Mouse (Mus musculus): ENCODE results near the gene Mea1.
A peak's percentile ranks its signal among the peaks of the same experiment; 100 is the strongest.

Mea1 gene

GRCm38 (mm10) chr17:46673850-46674529 is 4.6 kb upstream of the Mea1 start, which contains the start of gene Rrp36:
Rrp36 (minus strand) TSS chr17:46674352.
- peak; percentile 92 to 95 for DNase-seq

GRCm38 (mm10) chr17:46674530-46675283 is 3.9 kb upstream of the Mea1 start:
- no peak for DNase-seq

GRCm38 (mm10) chr17:46678911-46679310 is 318 bp downstream of the Mea1 start:
- DNase-seq, result no peak

GRCm38 (mm10) chr17:46679843-46680759 is 1.5 kb downstream of the Mea1 start:
- peak; percentile 75 to 81 for DNase-seq

- peak; percentile 99 to 100 for DNase-seq
These were observed 2.3 kb downstream of the Mea1 start, which contains the start of gene Klhdc3 for GRCm38 (mm10) chr17:46680760-46681373. Klhdc3 (minus strand) TSS chr17:46680914.

- DNase-seq, result no peak
These were observed 3.0 kb downstream of the Mea1 start for GRCm38 (mm10) chr17:46681466-46682118.

- DNase-seq, result no peak
These were observed 4.2 kb downstream of the Mea1 start for GRCm38 (mm10) chr17:46682654-46683389.

- no peak for DNase-seq
These were observed 7.3 kb downstream of the Mea1 start for GRCm38 (mm10) chr17:46685913-46686312.

- no peak for DNase-seq
These were observed 12.1 kb downstream of the Mea1 start for GRCm38 (mm10) chr17:46690665-46691064.

GRCm38 (mm10) chr17:46691390-46691789 is 12.8 kb downstream of the Mea1 start:
- DNase-seq, result no peak

GRCm38 (mm10) chr17:46694517-46695063 is 16.0 kb downstream of the Mea1 start:
- DNase-seq, result no peak

- DNase-seq, result no peak
These were observed 19.9 kb downstream of the Mea1 start for GRCm38 (mm10) chr17:46698515-46698914.

GRCm38 (mm10) chr17:46699245-46699644 is 20.7 kb downstream of the Mea1 start:
- DNase-seq, result no peak

GRCm38 (mm10) chr17:46699912-46700311 is 21.3 kb downstream of the Mea1 start:
- DNase-seq, result no peak

GRCm38 (mm10) chr17:46701489-46701888 is 22.9 kb downstream of the Mea1 start:
- DNase-seq, result no peak

- no peak for DNase-seq
These were observed 23.5 kb downstream of the Mea1 start for GRCm38 (mm10) chr17:46702100-46702499.

- DNase-seq, result no peak
These were observed 23.9 kb downstream of the Mea1 start for GRCm38 (mm10) chr17:46702506-46702905.

GRCm38 (mm10) chr17:46703971-46704886 is 25.6 kb downstream of the Mea1 start:
- peak; percentile 43 to 47 for DNase-seq

Data from kidney, postnatal 4 days (tissue).